Mouse (Mus musculus) thymus, postnatal 10 days (tissue): ENCODE data around the gene Cldn20.
A peak's percentile ranks its signal among the peaks of the same experiment; 100 is the strongest.

Experiments
- DNase-seq, 2 experiments: peaks; one replicate each; pipeline ENCODE4 v3.0.0; 2021; ENCODE audit warnings: low spot score in 2 of 2

Cldn20 gene

GRCm38 (mm10) chr17:3527841-3528471 is 4.4 kb upstream of the Cldn20 start:
- no peak for DNase-seq

- DNase-seq: no peak
These were observed 2.8 kb upstream of the Cldn20 start for GRCm38 (mm10) chr17:3529523-3529922.

GRCm38 (mm10) chr17:3530549-3530948 is 1.8 kb upstream of the Cldn20 start:
- DNase-seq: no peak

- no peak for DNase-seq
These were observed 713 bp upstream of the Cldn20 start for GRCm38 (mm10) chr17:3531641-3532040.

GRCm38 (mm10) chr17:3533425-3533824 is 1.1 kb downstream of the Cldn20 start:
- peak in 1 of 2 experiments; percentile 36 for DNase-seq

- no peak for DNase-seq
These were observed 8.0 kb downstream of the Cldn20 start for GRCm38 (mm10) chr17:3540304-3540703.

- DNase-seq: no peak
These were observed 8.7 kb downstream of the Cldn20 start for GRCm38 (mm10) chr17:3541033-3541432.

GRCm38 (mm10) chr17:3547725-3548124 is 15.4 kb downstream of the Cldn20 start:
- DNase-seq: no peak

GRCm38 (mm10) chr17:3556251-3556650 is 23.9 kb downstream of the Cldn20 start:
- DNase-seq: no peak

- DNase-seq: peak; percentile 96 to 97
These were observed 25.3 kb downstream of the Cldn20 start, which contains the start of gene Tfb1m for GRCm38 (mm10) chr17:3557331-3558311. Tfb1m (minus strand) TSS chr17:3557781.

- no peak for DNase-seq
These were observed 26.1 kb downstream of the Cldn20 start for GRCm38 (mm10) chr17:3558356-3558870.

- no peak for DNase-seq
These were observed 28.2 kb downstream of the Cldn20 start for GRCm38 (mm10) chr17:3560534-3560933.

GRCm38 (mm10) chr17:3562405-3562804 is 30.1 kb downstream of the Cldn20 start:
- peak in 1 of 2 experiments; percentile 45 for DNase-seq

GRCm38 (mm10) chr17:3570876-3571275 is 38.5 kb downstream of the Cldn20 start:
- DNase-seq: peak in 1 of 2 experiments; percentile 37
